Mouse (Mus musculus): ENCODE results near the gene Lrmda.

Lrmda gene

GRCm38 (mm10) chr14:22043420-22043819 lies 23.9 kb downstream of the Lrmda start:
- DNase-seq (ENCODE audit: low read depth), result no peak

GRCm38 (mm10) chr14:22046262-22046856 lies 26.8 kb downstream of the Lrmda start:
- no peak for DNase-seq (ENCODE audit: low read depth)

DNA sequence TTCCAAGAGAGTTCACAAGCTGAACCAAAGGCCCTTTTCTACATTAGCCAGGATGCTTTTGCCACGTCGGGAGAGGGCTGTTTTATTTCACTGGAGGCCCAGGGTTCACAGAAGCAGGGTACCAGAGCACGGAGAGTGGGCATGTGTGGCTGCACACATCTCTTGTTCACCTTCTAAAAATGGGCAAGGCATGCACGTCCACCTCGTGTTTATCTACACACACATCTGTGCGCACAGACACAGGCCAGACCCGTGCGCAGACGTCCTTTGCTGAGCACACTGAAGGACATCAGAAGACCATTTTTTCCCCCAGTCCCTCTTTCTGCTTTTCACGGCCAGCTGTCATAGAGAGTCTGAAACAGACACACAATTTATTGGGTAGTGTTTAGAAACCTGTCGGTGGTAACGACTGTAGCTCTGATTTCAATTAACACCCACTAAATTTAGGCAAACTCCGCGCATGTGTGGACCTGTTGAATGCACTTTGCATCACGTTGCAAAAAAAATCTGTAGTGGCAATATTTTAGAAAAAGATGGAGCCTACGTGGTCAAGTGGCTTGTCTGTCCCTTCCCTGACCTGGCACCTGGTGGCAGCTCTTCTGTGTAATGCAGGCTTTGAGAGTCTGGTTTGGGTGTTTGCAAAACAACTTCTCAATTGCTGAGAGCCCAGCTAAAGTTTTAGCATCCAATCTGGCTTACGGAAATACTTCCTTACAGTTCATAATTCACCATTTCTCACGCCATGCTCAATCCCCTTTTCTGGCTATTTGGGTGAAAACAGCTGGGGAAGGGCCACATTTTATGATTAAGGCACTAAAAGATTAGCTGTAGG lies 28.8 kb downstream of the Lrmda start:
- no peak for DNase-seq (ENCODE audit: low read depth)

- no peak for DNase-seq (ENCODE audit: low read depth)
These were observed 29.3 kb downstream of the Lrmda start for GRCm38 (mm10) chr14:22048900-22049199.

GRCm38 (mm10) chr14:22049282-22049681 lies 29.8 kb downstream of the Lrmda start:
- peak; percentile 16 for DNase-seq (ENCODE audit: low read depth)

GRCm38 (mm10) chr14:22051941-22052664 lies 32.6 kb downstream of the Lrmda start:
- DNase-seq (ENCODE audit: low read depth), result peak; percentile 85

DNA sequence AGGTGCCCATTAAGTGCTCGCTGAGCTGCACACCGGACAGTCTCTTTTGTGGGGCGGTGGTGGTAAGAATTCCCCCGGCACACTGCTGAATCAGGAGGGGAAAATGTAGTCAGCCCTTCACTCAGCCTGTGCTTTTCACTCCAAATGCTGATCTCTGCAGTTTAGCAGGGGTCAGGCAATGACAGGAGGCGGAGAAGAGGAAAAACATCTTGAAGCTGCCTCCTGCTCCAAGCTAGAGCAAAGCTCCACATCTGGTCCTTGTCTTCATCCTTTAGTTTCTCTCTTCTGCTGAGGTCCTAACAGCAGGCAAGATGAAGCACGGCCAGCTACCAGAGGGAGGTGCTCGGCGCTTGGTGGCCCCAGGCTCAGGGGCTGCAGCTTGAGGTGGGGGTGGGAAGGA lies 36.1 kb downstream of the Lrmda start:
- DNase-seq (ENCODE audit: low read depth), result no peak

DNA sequence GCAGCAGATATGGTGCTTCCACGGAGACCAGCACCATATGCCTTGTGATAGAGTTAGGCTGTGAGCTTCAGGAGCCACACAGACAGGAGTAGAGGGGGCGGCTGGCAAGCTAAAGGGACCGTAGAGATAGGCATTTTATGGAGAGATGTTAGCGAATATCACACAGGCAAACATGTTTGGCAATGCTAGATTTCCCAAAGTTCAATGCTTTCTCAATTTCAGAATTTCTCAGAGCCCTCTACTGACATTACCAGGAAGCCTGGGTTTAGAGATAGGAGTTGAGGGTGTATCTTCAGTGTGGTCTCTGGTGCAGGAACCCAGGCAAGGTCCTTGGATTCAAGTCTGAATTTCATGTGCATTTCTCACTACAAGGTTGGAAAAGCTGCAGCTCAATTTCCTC lies 36.7 kb downstream of the Lrmda start:
- DNase-seq (ENCODE audit: low read depth), result peak; percentile 33

GRCm38 (mm10) chr14:22058729-22059128 lies 39.2 kb downstream of the Lrmda start:
- no peak for DNase-seq (ENCODE audit: low read depth)

- DNase-seq (ENCODE audit: low read depth), result no peak
These were observed 39.9 kb downstream of the Lrmda start for GRCm38 (mm10) chr14:22059348-22059861.

GRCm38 (mm10) chr14:22060787-22061186 lies 41.3 kb downstream of the Lrmda start:
- DNase-seq (ENCODE audit: low read depth), result no peak

DNA sequence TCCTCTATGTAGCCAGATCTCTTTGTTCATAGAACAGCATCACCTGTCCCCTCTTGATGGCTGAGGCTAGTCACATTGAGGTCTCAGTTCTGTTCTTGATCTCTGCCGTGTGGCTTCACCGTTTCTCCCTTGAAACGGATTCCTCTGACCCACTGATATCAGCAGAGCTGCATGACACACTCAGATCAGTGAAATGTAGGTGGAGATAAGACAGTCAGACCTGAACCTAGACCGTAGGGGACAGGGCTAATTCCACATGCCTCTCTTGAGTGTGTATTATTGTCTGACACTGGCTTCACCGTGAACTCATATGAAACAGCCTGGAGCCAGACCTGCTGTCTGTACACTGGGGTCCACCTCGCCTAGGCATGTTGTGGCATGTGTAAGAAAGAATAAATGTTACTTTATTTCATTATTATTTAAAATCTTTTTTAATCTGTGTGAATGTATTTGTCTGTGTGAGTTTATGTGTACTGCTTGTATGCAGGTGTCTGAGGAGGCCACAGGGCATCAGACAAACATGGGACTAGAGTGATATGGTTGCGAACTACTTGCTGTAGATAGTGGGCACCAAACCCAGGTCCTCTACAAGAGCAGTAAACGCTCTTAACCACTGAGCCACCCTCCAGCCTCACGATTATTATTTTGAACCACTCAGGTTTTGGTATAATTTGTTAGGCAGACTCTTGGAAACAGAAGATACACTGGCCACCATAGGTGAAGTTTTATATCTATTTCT lies 42.8 kb downstream of the Lrmda start:
- DNase-seq (ENCODE audit: low read depth), result no peak

GRCm38 (mm10) chr14:22069169-22069568 lies 49.7 kb downstream of the Lrmda start:
- no peak for DNase-seq (ENCODE audit: low read depth)

- no peak for DNase-seq (ENCODE audit: low read depth)
These were observed 53.9 kb downstream of the Lrmda start for GRCm38 (mm10) chr14:22073385-22073784.

GRCm38 (mm10) chr14:22074229-22074628 lies 54.7 kb downstream of the Lrmda start:
- no peak for DNase-seq (ENCODE audit: low read depth)

GRCm38 (mm10) chr14:22083931-22084330 lies 64.4 kb downstream of the Lrmda start:
- DNase-seq (ENCODE audit: low read depth), result no peak

DNA sequence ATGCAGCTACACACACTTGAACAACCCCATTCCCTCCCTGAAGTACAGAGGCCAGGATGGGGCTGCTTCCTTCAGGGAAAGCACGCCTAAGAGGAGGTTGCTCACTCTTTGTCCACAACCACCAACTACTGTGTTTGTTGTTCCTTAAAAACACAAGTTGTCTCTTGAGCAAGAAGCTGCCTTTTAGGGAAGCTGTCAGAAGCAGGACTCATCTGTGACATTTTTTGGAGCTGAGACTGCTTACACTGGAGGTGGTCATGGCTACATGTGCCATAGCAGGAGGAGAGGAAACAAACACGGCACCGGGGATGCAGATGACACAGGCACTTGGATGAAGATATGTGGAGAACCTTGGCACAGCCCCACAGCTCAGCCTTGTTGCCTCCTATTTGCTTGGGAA lies 65.9 kb downstream of the Lrmda start:
- DNase-seq (ENCODE audit: low read depth), result peak; percentile 14

- DNase-seq (ENCODE audit: low read depth), result no peak
These were observed 69.1 kb downstream of the Lrmda start for GRCm38 (mm10) chr14:22088604-22089003.

GRCm38 (mm10) chr14:22089331-22089730 lies 69.8 kb downstream of the Lrmda start:
- DNase-seq (ENCODE audit: low read depth), result no peak

GRCm38 (mm10) chr14:22089866-22090470 lies 70.5 kb downstream of the Lrmda start:
- no peak for DNase-seq (ENCODE audit: low read depth)

DNA sequence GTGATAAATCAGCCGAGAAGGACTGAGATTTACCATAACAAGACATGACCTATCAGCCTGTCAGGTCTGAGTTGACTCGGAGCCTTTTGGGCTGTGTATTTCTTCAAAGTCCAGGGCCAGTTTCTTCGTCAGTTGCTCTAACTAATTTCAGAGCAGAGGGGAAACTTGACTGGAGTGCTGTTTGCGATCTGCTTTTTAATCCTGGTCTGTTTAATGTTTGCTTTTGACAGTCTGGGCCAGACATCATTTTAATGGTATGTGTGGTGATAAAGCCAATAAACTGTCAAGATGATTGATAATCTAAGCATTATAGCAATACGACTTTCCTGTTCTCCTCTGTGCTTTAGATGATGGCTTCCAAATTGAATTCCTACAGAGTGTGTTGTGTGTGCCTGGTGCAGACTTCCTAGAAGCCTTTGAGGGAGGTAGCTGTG lies 71.3 kb downstream of the Lrmda start:
- DNase-seq (ENCODE audit: low read depth), result no peak

DNA sequence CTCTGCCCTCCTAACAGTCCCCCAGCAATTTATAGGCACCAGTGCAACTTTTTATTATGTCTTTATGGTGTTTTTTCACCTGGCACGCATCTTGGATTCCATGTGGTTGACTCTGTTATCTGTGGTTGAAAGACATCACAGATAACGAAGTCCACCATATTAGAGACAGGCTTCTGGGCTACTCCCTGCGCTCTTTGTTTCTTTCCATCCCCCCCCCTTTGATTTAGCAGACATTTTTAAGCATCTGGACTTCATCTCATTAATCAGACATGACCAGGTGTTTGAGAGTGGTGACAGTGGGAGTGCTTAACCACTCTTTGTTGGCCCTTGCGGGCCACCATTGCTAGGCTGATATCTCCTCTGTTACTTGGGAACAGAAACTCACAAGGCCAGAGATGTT lies 71.8 kb downstream of the Lrmda start:
- DNase-seq (ENCODE audit: low read depth), result no peak
